Mouse (Mus musculus): ENCODE measurements around the gene Cdh16. TPM values are rescaled to one million over a fixed set of nuclear protein-coding genes. Genes with fewer than 3 reads are reported as not detected.

The Cdh16 gene
- polyA plus RNA-seq, 1 experiment from 2014 or later, result 14.5 TPM

GRCm38 (mm10) chr8:104595773-104596536 is 28.2 kb downstream of the Cdh16 start:
- ATAC-seq (replicated peaks; ENCODE audit: insufficient number of reproducible peaks, low FRiP score, low TSS enrichment), result no peak
- 85% methylated on average over 21 of the region's 21 CpGs for WGBS (ENCODE audit: insufficient replicate concordance)
- no peak overlapping the region for H3K4me2 ChIP-seq

GRCm38 (mm10) chr8:104594611-104595362 is 29.4 kb downstream of the Cdh16 start:
- Histone ChIP-seq H3K4me1 (ENCODE audit: control insufficient read depth, insufficient read depth, low read length) (no peaks in the 10 kb centered on the region; the same call in 1 of the 2 replicates), H3K27me3 (ENCODE audit: control insufficient read depth, insufficient read depth, low read length) (no peaks in the 10 kb centered on the region), H3K4me3 (ENCODE audit: low read depth, low read length) (no peak overlapping the region), H3K36me3 (ENCODE audit: control insufficient read depth, insufficient read depth, low read length) (peaks cover 11% of the 10 kb centered on the region; the same call in 1 of the 2 replicates), H3K9me3 (replicated peaks; ENCODE audit: control insufficient read depth, low read length) (no peaks in the 10 kb centered on the region), H3K27ac (ENCODE audit: low read depth, low read length) (no peak overlapping the region), H3K9ac (ENCODE audit: low read depth, low read length) (no peak overlapping the region), H3K4me2 (no peak overlapping the region)
- 93% methylated on average over 19 of the region's 19 CpGs for WGBS (ENCODE audit: insufficient replicate concordance)
- no peak for ATAC-seq (replicated peaks; ENCODE audit: insufficient number of reproducible peaks, low FRiP score, low TSS enrichment)

More at GRCm38 (mm10) chr8:104595773-104596536, 28.2 kb downstream of the Cdh16 start:
- H3K36me3 ChIP-seq (ENCODE audit: control insufficient read depth, insufficient read depth, low read length), result peaks cover 11% of the 10 kb centered on the region; the same call in 1 of the 2 replicates
- no peak overlapping the region for H3K9ac ChIP-seq (ENCODE audit: low read depth, low read length)
- H3K27ac ChIP-seq (ENCODE audit: low read depth, low read length), result no peak overlapping the region
- H3K27me3 ChIP-seq (ENCODE audit: control insufficient read depth, insufficient read depth, low read length), result no peaks in the 10 kb centered on the region
- H3K4me3 ChIP-seq (ENCODE audit: low read depth, low read length), result no peak overlapping the region
- no peaks in the 10 kb centered on the region for H3K9me3 ChIP-seq (replicated peaks; ENCODE audit: control insufficient read depth, low read length)
- H3K4me1 ChIP-seq (ENCODE audit: control insufficient read depth, insufficient read depth, low read length), result no peaks in the 10 kb centered on the region; the same call in 1 of the 2 replicates

- no peaks in the 10 kb centered on the region for H3K27me3 ChIP-seq (ENCODE audit: control insufficient read depth, insufficient read depth, low read length)
- no peak for ATAC-seq (replicated peaks; ENCODE audit: insufficient number of reproducible peaks, low FRiP score, low TSS enrichment)
These were observed 30.5 kb downstream of the Cdh16 start for GRCm38 (mm10) chr8:104593536-104594325.

GRCm38 (mm10) chr8:104592566-104592965 is 31.6 kb downstream of the Cdh16 start:
- no peaks in the 10 kb centered on the region for H3K27me3 ChIP-seq (ENCODE audit: control insufficient read depth, insufficient read depth, low read length)
- H3K4me3 ChIP-seq (ENCODE audit: low read depth, low read length), result no peak overlapping the region
- H3K9me3 ChIP-seq (replicated peaks; ENCODE audit: control insufficient read depth, low read length), result no peaks in the 10 kb centered on the region
- ATAC-seq (replicated peaks; ENCODE audit: insufficient number of reproducible peaks, low FRiP score, low TSS enrichment), result no peak
- H3K27ac ChIP-seq (ENCODE audit: low read depth, low read length), result no peak overlapping the region
- 76% methylated on average over 6 of the region's 6 CpGs for WGBS (ENCODE audit: insufficient replicate concordance)
- peak overlapping the region; percentile 92 for H3K4me2 ChIP-seq
- H3K9ac ChIP-seq (ENCODE audit: low read depth, low read length), result no peak overlapping the region
- peaks cover 11% of the 10 kb centered on the region; the same call in 1 of the 2 replicates for H3K36me3 ChIP-seq (ENCODE audit: control insufficient read depth, insufficient read depth, low read length)
- no peaks in the 10 kb centered on the region; the same call in 1 of the 2 replicates for H3K4me1 ChIP-seq (ENCODE audit: control insufficient read depth, insufficient read depth, low read length)

More at GRCm38 (mm10) chr8:104593536-104594325, 30.5 kb downstream of the Cdh16 start:
- H3K4me2 ChIP-seq, result no peak overlapping the region
- H3K4me1 ChIP-seq (ENCODE audit: control insufficient read depth, insufficient read depth, low read length), result no peaks in the 10 kb centered on the region; the same call in 1 of the 2 replicates
- no peak overlapping the region for H3K4me3 ChIP-seq (ENCODE audit: low read depth, low read length)
- H3K27ac ChIP-seq (ENCODE audit: low read depth, low read length), result no peak overlapping the region
- H3K36me3 ChIP-seq (ENCODE audit: control insufficient read depth, insufficient read depth, low read length), result peaks cover 11% of the 10 kb centered on the region; the same call in 1 of the 2 replicates
- 93% methylated on average over 31 of the region's 31 CpGs for WGBS (ENCODE audit: insufficient replicate concordance)
- H3K9ac ChIP-seq (ENCODE audit: low read depth, low read length), result no peak overlapping the region
- H3K9me3 ChIP-seq (replicated peaks; ENCODE audit: control insufficient read depth, low read length), result no peaks in the 10 kb centered on the region

GRCm38 (mm10) chr8:104591856-104592255 is 32.3 kb downstream of the Cdh16 start:
- H3K4me2 ChIP-seq, result peak overlapping the region; percentile 92
- H3K9ac ChIP-seq (ENCODE audit: low read depth, low read length), result peak overlapping the region; percentile 75
- WGBS (ENCODE audit: insufficient replicate concordance), result 2% methylated on average over 9 of the region's 9 CpGs
- no peaks in the 10 kb centered on the region for H3K9me3 ChIP-seq (replicated peaks; ENCODE audit: control insufficient read depth, low read length)
- H3K27me3 ChIP-seq (ENCODE audit: control insufficient read depth, insufficient read depth, low read length), result no peaks in the 10 kb centered on the region
- peaks cover 11% of the 10 kb centered on the region; the same call in 1 of the 2 replicates for H3K36me3 ChIP-seq (ENCODE audit: control insufficient read depth, insufficient read depth, low read length)
- H3K4me3 ChIP-seq (ENCODE audit: low read depth, low read length), result peak overlapping the region; percentile 69
- no peaks in the 10 kb centered on the region; the same call in 1 of the 2 replicates for H3K4me1 ChIP-seq (ENCODE audit: control insufficient read depth, insufficient read depth, low read length)
- ATAC-seq (replicated peaks; ENCODE audit: insufficient number of reproducible peaks, low FRiP score, low TSS enrichment), result no peak
- H3K27ac ChIP-seq (ENCODE audit: low read depth, low read length), result peak overlapping the region; percentile 66

GRCm38 (mm10) chr8:104591133-104591834 is 32.9 kb downstream of the Cdh16 start, which contains the start of gene Pdp2:
Pdp2 (plus strand) TSS chr8:104591451.
- H3K9ac ChIP-seq (ENCODE audit: low read depth, low read length), result peak within 1 kb of the TSS; percentile 75
- ATAC-seq (replicated peaks; ENCODE audit: insufficient number of reproducible peaks, low FRiP score, low TSS enrichment), result peak; percentile 98
- H3K27me3 ChIP-seq (ENCODE audit: control insufficient read depth, insufficient read depth, low read length), result no peaks in the 10 kb centered on the region
- peak within 1 kb of the TSS; percentile 66 for H3K27ac ChIP-seq (ENCODE audit: low read depth, low read length)
- H3K36me3 ChIP-seq (ENCODE audit: control insufficient read depth, insufficient read depth, low read length), result peaks cover 11% of the 10 kb centered on the region; the same call in 1 of the 2 replicates
- no peaks in the 10 kb centered on the region; the same call in 1 of the 2 replicates for H3K4me1 ChIP-seq (ENCODE audit: control insufficient read depth, insufficient read depth, low read length)
- WGBS (ENCODE audit: insufficient replicate concordance), result under 1% methylated on average over 44 of the region's 44 CpGs
- peak within 1 kb of the TSS; percentile 69 for H3K4me3 ChIP-seq (ENCODE audit: low read depth, low read length)
- peak within 1 kb of the TSS; percentile 92 for H3K4me2 ChIP-seq
- H3K9me3 ChIP-seq (replicated peaks; ENCODE audit: control insufficient read depth, low read length), result no peaks in the 10 kb centered on the region

- no peak overlapping the region for H3K4me3 ChIP-seq (ENCODE audit: low read depth, low read length)
- H3K9me3 ChIP-seq (replicated peaks; ENCODE audit: control insufficient read depth, low read length), result no peaks in the 10 kb centered on the region
- peaks cover 11% of the 10 kb centered on the region; the same call in 1 of the 2 replicates for H3K36me3 ChIP-seq (ENCODE audit: control insufficient read depth, insufficient read depth, low read length)
- H3K4me1 ChIP-seq (ENCODE audit: control insufficient read depth, insufficient read depth, low read length), result no peaks in the 10 kb centered on the region; the same call in 1 of the 2 replicates
- 81% methylated on average over 3 of the region's 3 CpGs for WGBS (ENCODE audit: insufficient replicate concordance)
- no peak overlapping the region for H3K27ac ChIP-seq (ENCODE audit: low read depth, low read length)
- H3K9ac ChIP-seq (ENCODE audit: low read depth, low read length), result no peak overlapping the region
- no peak for ATAC-seq (replicated peaks; ENCODE audit: insufficient number of reproducible peaks, low FRiP score, low TSS enrichment)
- H3K27me3 ChIP-seq (ENCODE audit: control insufficient read depth, insufficient read depth, low read length), result no peaks in the 10 kb centered on the region
- H3K4me2 ChIP-seq, result no peak overlapping the region
These were observed 33.9 kb downstream of the Cdh16 start for GRCm38 (mm10) chr8:104590284-104590683.
